Mouse (Mus musculus): ENCODE data around the gene Rere. TPM values are rescaled to one million over a fixed set of nuclear protein-coding genes. Genes with fewer than 3 reads are reported as not detected.

Rere gene
- polyA plus RNA-seq, 1 experiment from 2014 or later = 39.0 TPM

- Histone ChIP-seq H3K36me3 (peaks cover 8% of the 10 kb centered on the region), H3K4me1 (replicated peaks) (peaks cover 3% of the 10 kb centered on the region; the same call in 1 of the 2 replicates), H3K4me2 (no peak overlapping the region), H3K27ac (no peak overlapping the region), H3K27me3 (no peaks in the 10 kb centered on the region), H3K4me3 (no peak overlapping the region), H3K9me3 (no peaks in the 10 kb centered on the region), H3K9ac (no peak overlapping the region)
- WGBS = 94% methylated on average over 7 of the region's 7 CpGs
- no peak for ATAC-seq (ENCODE audit: low FRiP score)
These were observed 14.5 kb downstream of the Rere start for GRCm38 (mm10) chr4:150295966-150296365.

- no peaks in the 10 kb centered on the region for H3K9me3 ChIP-seq
These were observed 21.3 kb downstream of the Rere start for GRCm38 (mm10) chr4:150302726-150303125.

GRCm38 (mm10) chr4:150306701-150307100 is 25.3 kb downstream of the Rere start:
- Histone ChIP-seq H3K9me3 (no peaks in the 10 kb centered on the region), H3K36me3 (no peaks in the 10 kb centered on the region), H3K4me1 (replicated peaks) (peaks cover 69% of the 10 kb centered on the region), H3K4me3 (no peak overlapping the region), H3K4me2 (no peak overlapping the region), H3K27me3 (no peaks in the 10 kb centered on the region), H3K27ac (no peak overlapping the region), H3K9ac (no peak overlapping the region)
- no peak for ATAC-seq (ENCODE audit: low FRiP score)
- WGBS = 71% methylated on average over 2 of the region's 2 CpGs

More at GRCm38 (mm10) chr4:150302726-150303125, 21.3 kb downstream of the Rere start:
- Histone ChIP-seq H3K27ac (no peak overlapping the region), H3K36me3 (no peaks in the 10 kb centered on the region), H3K4me1 (replicated peaks) (peaks cover 43% of the 10 kb centered on the region), H3K4me2 (no peak overlapping the region), H3K4me3 (no peak overlapping the region), H3K27me3 (no peaks in the 10 kb centered on the region), H3K9ac (no peak overlapping the region)
- 95% methylated on average over 8 of the region's 8 CpGs for WGBS
- no peak for ATAC-seq (ENCODE audit: low FRiP score)

GRCm38 (mm10) chr4:150307226-150307625 is 25.8 kb downstream of the Rere start:
- no peak overlapping the region for H3K4me3 ChIP-seq

GRCm38 (mm10) chr4:150311431-150311830 is 30.0 kb downstream of the Rere start:
- peaks cover 48% of the 10 kb centered on the region for H3K4me1 ChIP-seq (replicated peaks)
- no peak overlapping the region for H3K9ac ChIP-seq

More at GRCm38 (mm10) chr4:150307226-150307625, 25.8 kb downstream of the Rere start:
- no peaks in the 10 kb centered on the region for H3K36me3 ChIP-seq
- H3K27ac ChIP-seq = no peak overlapping the region
- H3K9ac ChIP-seq = no peak overlapping the region
- H3K4me1 ChIP-seq (replicated peaks) = peaks cover 66% of the 10 kb centered on the region
- ATAC-seq (ENCODE audit: low FRiP score) = no peak
- H3K4me2 ChIP-seq = no peak overlapping the region
- no peaks in the 10 kb centered on the region for H3K27me3 ChIP-seq
- H3K9me3 ChIP-seq = no peaks in the 10 kb centered on the region
- WGBS = 85% methylated on average over 1 of the region's 1 CpGs

GRCm38 (mm10) chr4:150312646-150313045 is 31.2 kb downstream of the Rere start:
- Histone ChIP-seq H3K9ac (no peak overlapping the region), H3K4me3 (no peak overlapping the region), H3K27ac (peak overlapping the region; percentile 48), H3K27me3 (no peaks in the 10 kb centered on the region), H3K36me3 (no peaks in the 10 kb centered on the region), H3K9me3 (no peaks in the 10 kb centered on the region), H3K4me1 (replicated peaks) (peaks cover 36% of the 10 kb centered on the region), H3K4me2 (no peak overlapping the region)
- ATAC-seq (ENCODE audit: low FRiP score) = no peak
- 83% methylated on average over 2 of the region's 2 CpGs for WGBS

More at GRCm38 (mm10) chr4:150311431-150311830, 30.0 kb downstream of the Rere start:
- 95% methylated on average over 2 of the region's 2 CpGs for WGBS
- H3K36me3 ChIP-seq = no peaks in the 10 kb centered on the region
- no peak overlapping the region for H3K4me2 ChIP-seq
- no peak for ATAC-seq (ENCODE audit: low FRiP score)
- no peaks in the 10 kb centered on the region for H3K9me3 ChIP-seq
- no peak overlapping the region for H3K27ac ChIP-seq
- no peaks in the 10 kb centered on the region for H3K27me3 ChIP-seq
- H3K4me3 ChIP-seq = no peak overlapping the region

GRCm38 (mm10) chr4:150315301-150315700 is 33.9 kb downstream of the Rere start:
- ATAC-seq (ENCODE audit: low FRiP score) = no peak
- H3K9me3 ChIP-seq = no peaks in the 10 kb centered on the region
- H3K36me3 ChIP-seq = no peaks in the 10 kb centered on the region

GRCm38 (mm10) chr4:150316546-150316945 is 35.1 kb downstream of the Rere start:
- no peak overlapping the region for H3K9ac ChIP-seq
- H3K4me3 ChIP-seq = no peak overlapping the region
- no peaks in the 10 kb centered on the region for H3K36me3 ChIP-seq
- no peak overlapping the region for H3K27ac ChIP-seq
- no peak for ATAC-seq (ENCODE audit: low FRiP score)
- H3K27me3 ChIP-seq = no peaks in the 10 kb centered on the region
- WGBS = 88% methylated on average over 1 of the region's 1 CpGs
- peaks cover 24% of the 10 kb centered on the region for H3K4me1 ChIP-seq (replicated peaks)
- no peaks in the 10 kb centered on the region for H3K9me3 ChIP-seq
- no peak overlapping the region for H3K4me2 ChIP-seq

More at GRCm38 (mm10) chr4:150315301-150315700, 33.9 kb downstream of the Rere start:
- Histone ChIP-seq H3K4me1 (replicated peaks) (peaks cover 30% of the 10 kb centered on the region), H3K9ac (no peak overlapping the region), H3K4me2 (no peak overlapping the region), H3K27ac (no peak overlapping the region), H3K4me3 (no peak overlapping the region), H3K27me3 (no peaks in the 10 kb centered on the region)
- WGBS = 97% methylated on average over 19 of the region's 19 CpGs

GRCm38 (mm10) chr4:150325046-150325801 is 43.8 kb downstream of the Rere start:
- Histone ChIP-seq H3K9ac (no peak overlapping the region), H3K36me3 (no peaks in the 10 kb centered on the region), H3K4me1 (replicated peaks) (peaks cover 34% of the 10 kb centered on the region), H3K4me3 (no peak overlapping the region), H3K4me2 (no peak overlapping the region), H3K27ac (peak overlapping the region; percentile 40; the same call in 1 of the 2 replicates), H3K27me3 (no peaks in the 10 kb centered on the region), H3K9me3 (no peaks in the 10 kb centered on the region)
- 74% methylated on average over 3 of the region's 3 CpGs for WGBS
- ATAC-seq (ENCODE audit: low FRiP score) = no peak

- Histone ChIP-seq H3K27ac (no peak overlapping the region), H3K9ac (no peak overlapping the region), H3K9me3 (no peaks in the 10 kb centered on the region), H3K4me2 (no peak overlapping the region), H3K36me3 (no peaks in the 10 kb centered on the region), H3K27me3 (no peaks in the 10 kb centered on the region), H3K4me1 (replicated peaks) (peaks cover 31% of the 10 kb centered on the region), H3K4me3 (no peak overlapping the region)
- no peak for ATAC-seq (ENCODE audit: low FRiP score)
- 83% methylated on average over 2 of the region's 2 CpGs for WGBS
These were observed 44.6 kb downstream of the Rere start for GRCm38 (mm10) chr4:150326005-150326404.

GRCm38 (mm10) chr4:150327476-150327875 is 46.0 kb downstream of the Rere start:
- no peak overlapping the region for H3K4me3 ChIP-seq
- H3K9ac ChIP-seq = no peak overlapping the region
- no peaks in the 10 kb centered on the region for H3K36me3 ChIP-seq
- no peaks in the 10 kb centered on the region for H3K27me3 ChIP-seq
- no peak overlapping the region for H3K4me2 ChIP-seq
- no peak for ATAC-seq (ENCODE audit: low FRiP score)
- H3K4me1 ChIP-seq (replicated peaks) = peaks cover 35% of the 10 kb centered on the region
- 74% methylated on average over 4 of the region's 4 CpGs for WGBS
- H3K27ac ChIP-seq = no peak overlapping the region
- no peaks in the 10 kb centered on the region for H3K9me3 ChIP-seq

GRCm38 (mm10) chr4:150333927-150334682 is 52.7 kb downstream of the Rere start:
- Histone ChIP-seq H3K4me1 (replicated peaks) (peaks cover 52% of the 10 kb centered on the region), H3K4me2 (peak overlapping the region; percentile 6; the same call in 1 of the 2 replicates), H3K9me3 (no peaks in the 10 kb centered on the region), H3K27me3 (no peaks in the 10 kb centered on the region), H3K27ac (peak overlapping the region; percentile 83), H3K36me3 (no peaks in the 10 kb centered on the region), H3K9ac (no peak overlapping the region), H3K4me3 (no peak overlapping the region; the same call in 1 of the 2 replicates)
- 30% methylated on average over 4 of the region's 4 CpGs for WGBS
- ATAC-seq (ENCODE audit: low FRiP score) = peak; percentile 64; the same call in 1 of the 2 replicates

Data from hindbrain, embryonic 13.5 days (tissue).